Mouse (Mus musculus) neural tube, embryonic 12.5 days (tissue): ENCODE measurements around the gene Fxyd3. TPM values are rescaled to one million over a fixed set of nuclear protein-coding genes. Genes with fewer than 3 reads are reported as not detected.

Experiments used
- ATAC-seq: fragments of 200-750 bp; cut with Nextera tagmentation; 2 replicates; pipeline ENCODE4 v1.8.0; 2017; ENCODE audit warnings: low read depth, mild to moderate bottlenecking, moderate TSS enrichment, moderate library complexity; ENCODE audit not compliant: low FRiP score
- H3K27ac ChIP-seq: fragments of 300-500 bp; sonication (generic); 2 replicates; pipeline ENCODE4 v1.5.1; 2016
- H3K27me3 ChIP-seq: fragments of 300-500 bp; sonication (generic); replicated peaks from 2 replicates; pipeline ENCODE4 v1.6.1; 2016; ENCODE audit warnings: mild to moderate bottlenecking
- H3K36me3 ChIP-seq: fragments of 300-500 bp; sonication (generic); 2 replicates; pipeline ENCODE4 v1.6.1; 2016; ENCODE audit warnings: mild to moderate bottlenecking
- H3K4me1 ChIP-seq: fragments of 300-500 bp; sonication (generic); 2 replicates; pipeline ENCODE4 v1.6.1; 2016
- H3K4me2 ChIP-seq: fragments of 300-500 bp; sonication (generic); replicated peaks from 2 replicates; pipeline ENCODE4 v1.6.1; 2016; ENCODE audit warnings: mild to moderate bottlenecking
- H3K4me3 ChIP-seq: fragments of 300-500 bp; sonication (generic); 2 replicates; pipeline ENCODE4 v1.5.1; 2016
- H3K9ac ChIP-seq: fragments of 300-500 bp; sonication (generic); 2 replicates; pipeline ENCODE4 v1.6.1; 2016; ENCODE audit warnings: mild to moderate bottlenecking
- H3K9me3 ChIP-seq: fragments of 300-500 bp; sonication (generic); 2 replicates; pipeline ENCODE4 v1.6.1; 2016; ENCODE audit warnings: mild to moderate bottlenecking
- WGBS: fragments of 180-500 bp; shearing (Covaris S2); methylation state at CpG from one replicate; pipeline ENCODE4 v1.1.7; 2016; 5-methylcytosine and 5-hydroxymethylcytosine counted together
- polyA plus RNA-seq: library from polyadenylated mRNA; unstranded; fragments of >200 nt; fragmentation: Nextera tagmentation; extraction: Ambion mirVana; gene quantifications from 2 replicates; pipeline ENCODE4 v1.2.1, GENCODE M21; 2016

The Fxyd3 gene
- polyA plus RNA-seq, 1 experiment from 2014 or later, result 7.8 TPM

DNA sequence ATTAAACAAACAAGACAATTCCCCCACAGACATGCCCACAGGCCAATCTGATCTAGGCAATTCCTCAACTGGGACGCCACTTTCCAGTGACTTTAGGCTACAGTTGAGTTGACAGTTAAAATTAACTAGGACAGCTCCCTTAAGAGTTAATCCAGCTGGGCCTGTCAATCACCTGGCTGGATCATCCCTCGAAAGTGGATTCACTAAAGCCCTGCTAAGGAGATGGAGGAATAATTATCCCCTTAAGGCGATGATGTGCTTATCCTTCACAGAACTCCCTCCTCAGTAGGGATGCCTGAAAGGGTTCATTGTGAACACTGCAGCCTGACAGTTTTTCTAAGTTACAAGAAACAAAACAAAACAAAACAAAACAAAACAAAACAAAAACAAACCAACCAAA lies 4.1 kb upstream of the Fxyd3 start:
- WGBS, result 60% methylated on average over 3 of the region's 3 CpGs
- Histone ChIP-seq H3K4me1 (peaks cover 17% of the 10 kb centered on the region; the same call in 1 of the 2 replicates), H3K4me3 (no peak overlapping the region), H3K4me2 (no peak overlapping the region), H3K36me3 (no peaks in the 10 kb centered on the region), H3K27ac (no peak overlapping the region), H3K27me3 (no peaks in the 10 kb centered on the region), H3K9me3 (no peaks in the 10 kb centered on the region), H3K9ac (no peak overlapping the region)
- ATAC-seq, result no peak

DNA sequence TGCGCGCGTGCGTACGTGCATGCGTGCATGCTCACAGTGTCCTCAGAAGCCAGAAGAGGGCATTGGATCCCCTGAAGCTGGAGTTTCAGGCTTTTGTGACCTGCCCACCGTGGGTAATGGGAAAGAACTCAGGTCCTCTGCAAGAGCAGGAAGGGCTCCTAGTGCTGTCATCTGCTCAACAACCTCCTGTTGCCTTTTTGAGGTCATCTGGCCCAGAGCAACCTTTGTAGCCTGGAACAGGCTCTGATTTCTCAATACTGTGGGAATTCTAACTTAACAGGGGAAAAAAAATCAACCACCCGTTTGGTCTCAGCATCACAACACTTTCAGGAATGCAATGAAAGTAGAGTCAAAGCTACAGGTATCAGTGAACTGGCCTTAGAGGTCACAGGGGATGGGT lies 3.2 kb upstream of the Fxyd3 start:
- no peak overlapping the region for H3K9ac ChIP-seq
- H3K27ac ChIP-seq, result no peak overlapping the region
- peaks cover 17% of the 10 kb centered on the region; the same call in 1 of the 2 replicates for H3K4me1 ChIP-seq
- no peak overlapping the region for H3K4me3 ChIP-seq
- ATAC-seq, result no peak
- H3K27me3 ChIP-seq, result no peaks in the 10 kb centered on the region
- WGBS, result 88% methylated on average over 8 of the region's 8 CpGs
- no peaks in the 10 kb centered on the region for H3K9me3 ChIP-seq
- H3K36me3 ChIP-seq, result no peaks in the 10 kb centered on the region
- H3K4me2 ChIP-seq, result no peak overlapping the region

DNA sequence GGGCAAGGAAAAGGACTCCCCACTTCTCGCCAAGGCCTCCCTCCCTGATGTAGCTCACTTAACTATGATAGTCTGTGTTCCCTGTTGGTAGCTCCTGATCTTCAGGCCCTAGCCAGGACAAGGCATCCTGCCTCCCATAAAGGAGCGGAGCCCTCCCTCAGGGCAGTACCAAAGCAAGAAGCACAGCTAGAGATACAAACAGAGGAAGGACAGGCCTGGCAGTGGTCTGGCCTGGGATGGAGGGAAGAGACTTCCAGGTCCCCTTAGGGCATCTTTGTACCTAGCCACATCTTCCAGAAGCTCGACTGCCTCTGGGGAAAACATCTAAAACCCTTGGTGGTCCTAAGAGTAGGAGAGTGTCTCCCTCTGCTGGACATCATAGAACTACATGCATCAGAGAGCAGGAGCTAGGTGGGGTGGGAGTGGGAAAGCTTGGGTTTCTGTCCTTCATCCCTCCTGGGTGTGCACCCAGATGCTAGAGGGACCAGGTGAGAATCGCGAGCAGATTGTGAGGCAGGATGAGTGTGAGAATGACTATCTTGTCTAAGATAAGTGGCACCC lies 1.5 kb upstream of the Fxyd3 start:
- no peak overlapping the region for H3K27ac ChIP-seq
- H3K9me3 ChIP-seq, result no peaks in the 10 kb centered on the region
- peaks cover 14% of the 10 kb centered on the region; the same call in 1 of the 2 replicates for H3K4me1 ChIP-seq
- no peak for ATAC-seq
- H3K36me3 ChIP-seq, result no peaks in the 10 kb centered on the region
- no peak overlapping the region for H3K4me3 ChIP-seq
- H3K4me2 ChIP-seq, result no peak overlapping the region
- H3K9ac ChIP-seq, result no peak overlapping the region
- 44% methylated on average over 5 of the region's 5 CpGs for WGBS
- no peaks in the 10 kb centered on the region for H3K27me3 ChIP-seq

DNA sequence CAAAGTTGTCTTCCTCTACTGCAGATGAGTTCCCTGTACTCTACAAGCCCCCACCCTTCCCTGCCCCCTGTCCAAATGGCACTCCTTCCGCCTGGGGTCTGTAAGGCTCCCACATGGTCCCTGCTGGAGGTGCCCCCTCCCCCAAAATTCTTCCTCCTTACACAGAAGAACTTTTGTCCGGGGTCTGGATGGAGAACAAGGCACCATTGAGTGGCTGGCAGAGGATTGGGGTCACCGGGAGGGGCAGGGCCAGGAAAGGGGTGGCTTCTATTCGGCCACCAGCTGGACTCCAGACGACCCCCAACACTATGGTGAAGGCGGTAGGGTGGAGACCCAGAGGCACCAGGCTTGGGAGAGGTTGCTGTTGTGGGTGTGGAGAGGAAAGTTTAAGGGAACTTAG lies 966 bp upstream of the Fxyd3 start:
- Histone ChIP-seq H3K36me3 (no peaks in the 10 kb centered on the region), H3K9ac (no peak overlapping the region), H3K4me2 (no peak overlapping the region), H3K4me1 (peaks cover 13% of the 10 kb centered on the region; the same call in 1 of the 2 replicates), H3K4me3 (no peak overlapping the region), H3K9me3 (no peaks in the 10 kb centered on the region), H3K27me3 (no peaks in the 10 kb centered on the region), H3K27ac (no peak overlapping the region)
- ATAC-seq, result no peak
- WGBS, result 40% methylated on average over 6 of the region's 6 CpGs

DNA sequence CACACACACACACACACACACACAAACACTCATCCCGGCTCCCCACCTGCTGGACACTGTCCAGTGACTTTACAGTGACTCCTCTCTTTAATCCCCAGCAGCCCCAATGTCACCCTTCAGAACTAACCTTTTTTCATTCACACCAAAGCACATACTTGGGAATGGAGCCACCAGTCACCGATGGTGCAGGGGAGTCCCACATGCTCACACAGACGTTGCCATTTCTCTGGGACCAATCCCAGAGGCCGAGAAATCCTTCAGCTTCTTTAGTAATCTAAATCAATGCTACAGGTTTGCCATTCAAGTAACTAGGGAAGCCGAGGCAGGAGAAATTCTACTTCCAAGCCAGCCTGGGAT lies 1.8 kb downstream of the Fxyd3 start:
- WGBS, result 71% methylated on average over 5 of the region's 5 CpGs
- no peak overlapping the region for H3K4me3 ChIP-seq
- H3K9ac ChIP-seq, result no peak overlapping the region
- no peak overlapping the region for H3K4me2 ChIP-seq
- H3K4me1 ChIP-seq, result peaks cover 13% of the 10 kb centered on the region; the same call in 1 of the 2 replicates
- no peak for ATAC-seq
- H3K9me3 ChIP-seq, result no peaks in the 10 kb centered on the region
- no peak overlapping the region for H3K27ac ChIP-seq
- H3K36me3 ChIP-seq, result no peaks in the 10 kb centered on the region
- H3K27me3 ChIP-seq, result no peaks in the 10 kb centered on the region

DNA sequence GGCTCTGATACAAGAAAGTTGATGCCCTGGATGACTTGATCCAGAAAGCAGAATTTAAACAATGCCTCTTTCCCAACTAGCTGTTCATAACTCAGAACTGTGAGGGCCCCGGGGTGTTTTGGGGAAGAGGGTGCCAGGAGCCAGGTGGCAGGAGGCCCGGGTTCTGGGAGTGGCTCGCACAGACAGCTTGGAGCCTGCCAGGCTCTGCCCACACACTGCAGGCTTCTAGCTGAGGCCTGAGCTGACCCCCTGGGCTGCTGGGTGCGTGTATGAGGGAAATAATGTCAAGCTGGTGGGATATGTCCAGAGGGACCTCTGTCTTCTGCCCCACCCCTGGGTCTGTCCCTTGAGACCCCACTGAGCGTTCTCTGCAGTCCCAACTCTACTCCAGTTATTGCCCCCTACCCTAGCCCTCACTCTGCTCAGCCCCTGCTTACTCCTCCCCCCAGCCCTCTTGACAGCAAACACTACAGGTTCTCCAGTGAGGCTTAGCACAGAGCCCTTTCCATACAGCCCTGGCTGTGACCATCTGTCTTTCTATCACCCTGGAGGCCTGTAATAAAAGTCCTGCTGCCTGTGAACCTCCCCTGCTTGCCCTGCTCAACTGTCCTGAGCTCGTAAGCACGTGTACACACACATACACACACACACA lies 2.3 kb downstream of the Fxyd3 start:
- Histone ChIP-seq H3K27ac (no peak overlapping the region), H3K36me3 (no peaks in the 10 kb centered on the region), H3K9ac (no peak overlapping the region), H3K4me1 (peaks cover 13% of the 10 kb centered on the region; the same call in 1 of the 2 replicates), H3K9me3 (no peaks in the 10 kb centered on the region), H3K4me3 (no peak overlapping the region), H3K27me3 (no peaks in the 10 kb centered on the region), H3K4me2 (no peak overlapping the region)
- ATAC-seq, result peak; percentile 52; the same call in 1 of the 2 replicates
- WGBS, result 52% methylated on average over 7 of the region's 7 CpGs

DNA sequence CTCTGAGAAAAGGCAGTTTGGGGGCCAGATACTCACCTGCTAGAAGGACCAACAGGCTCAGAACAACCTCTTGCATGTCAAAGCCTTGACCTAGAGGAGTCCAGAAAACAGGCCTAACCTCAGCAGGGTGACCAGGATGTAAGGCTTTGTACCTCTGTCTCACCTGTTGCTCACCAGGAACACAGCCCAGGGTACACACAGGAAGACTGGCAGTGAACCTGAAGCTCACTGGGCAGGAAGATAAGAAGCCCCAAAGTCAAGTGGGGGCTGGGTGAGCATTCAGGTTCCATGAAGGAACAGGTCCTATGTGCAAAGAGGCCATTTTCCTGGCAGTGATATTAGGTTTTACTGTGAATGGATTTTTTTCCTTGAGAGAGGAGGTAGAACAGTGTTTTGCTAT lies 3.0 kb downstream of the Fxyd3 start:
- no peak overlapping the region for H3K27ac ChIP-seq
- peaks cover 13% of the 10 kb centered on the region; the same call in 1 of the 2 replicates for H3K4me1 ChIP-seq
- H3K27me3 ChIP-seq, result no peaks in the 10 kb centered on the region
- no peak overlapping the region for H3K4me3 ChIP-seq
- no peaks in the 10 kb centered on the region for H3K9me3 ChIP-seq
- no peaks in the 10 kb centered on the region for H3K36me3 ChIP-seq
- ATAC-seq, result no peak
- H3K9ac ChIP-seq, result no peak overlapping the region
- no peak overlapping the region for H3K4me2 ChIP-seq

DNA sequence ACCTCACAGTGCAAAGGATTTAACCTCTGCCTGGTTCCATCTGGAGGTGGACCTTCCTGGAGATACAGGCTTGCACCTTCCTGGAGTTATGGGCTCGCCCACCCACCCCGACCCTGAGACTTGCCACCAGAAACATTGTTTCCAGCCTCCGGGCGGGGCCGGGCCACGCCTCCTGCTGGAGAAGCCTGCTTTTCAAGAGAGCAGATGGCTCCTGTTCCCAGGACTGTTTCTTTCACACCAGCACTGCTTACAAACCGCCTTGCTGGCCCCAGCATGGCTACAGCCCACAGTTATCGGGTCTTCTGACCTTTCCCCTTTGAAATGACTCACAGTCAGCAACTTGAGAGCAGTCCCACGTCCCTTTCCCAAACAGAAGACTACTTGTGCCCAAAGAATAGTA lies 4.2 kb downstream of the Fxyd3 start:
- no peaks in the 10 kb centered on the region for H3K27me3 ChIP-seq
- no peak overlapping the region for H3K4me3 ChIP-seq
- no peaks in the 10 kb centered on the region for H3K36me3 ChIP-seq
- H3K9ac ChIP-seq, result no peak overlapping the region
- WGBS, result 34% methylated on average over 9 of the region's 9 CpGs
- no peak overlapping the region for H3K27ac ChIP-seq
- H3K4me2 ChIP-seq, result no peak overlapping the region
- no peak for ATAC-seq
- H3K4me1 ChIP-seq, result peaks cover 9% of the 10 kb centered on the region
- H3K9me3 ChIP-seq, result no peaks in the 10 kb centered on the region

DNA sequence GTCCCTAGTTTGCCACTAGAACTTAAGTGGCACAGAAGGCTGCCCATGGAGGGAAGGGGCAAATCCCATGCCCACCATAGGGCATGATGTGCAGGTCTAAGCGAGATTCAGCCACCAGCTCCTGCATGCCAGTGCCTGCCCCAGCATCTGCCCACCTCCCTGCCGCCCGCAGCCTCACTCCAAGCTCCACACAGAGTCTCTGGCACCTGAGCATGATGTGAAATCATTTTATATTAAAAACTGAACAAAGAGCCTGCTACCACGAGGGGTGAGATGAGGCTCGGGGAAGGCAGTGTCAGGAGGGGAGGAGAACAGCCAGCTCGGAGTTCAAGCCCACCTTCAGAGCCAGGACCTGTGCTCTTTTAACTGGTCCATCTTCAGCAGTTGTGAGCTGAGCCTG lies 6.2 kb downstream of the Fxyd3 start:
- Histone ChIP-seq H3K36me3 (no peaks in the 10 kb centered on the region), H3K27ac (no peak overlapping the region), H3K4me2 (no peak overlapping the region), H3K9me3 (no peaks in the 10 kb centered on the region), H3K4me3 (no peak overlapping the region), H3K9ac (no peak overlapping the region), H3K4me1 (peaks cover 8% of the 10 kb centered on the region), H3K27me3 (no peaks in the 10 kb centered on the region)
- no peak for ATAC-seq
- WGBS, result 82% methylated on average over 6 of the region's 6 CpGs

DNA sequence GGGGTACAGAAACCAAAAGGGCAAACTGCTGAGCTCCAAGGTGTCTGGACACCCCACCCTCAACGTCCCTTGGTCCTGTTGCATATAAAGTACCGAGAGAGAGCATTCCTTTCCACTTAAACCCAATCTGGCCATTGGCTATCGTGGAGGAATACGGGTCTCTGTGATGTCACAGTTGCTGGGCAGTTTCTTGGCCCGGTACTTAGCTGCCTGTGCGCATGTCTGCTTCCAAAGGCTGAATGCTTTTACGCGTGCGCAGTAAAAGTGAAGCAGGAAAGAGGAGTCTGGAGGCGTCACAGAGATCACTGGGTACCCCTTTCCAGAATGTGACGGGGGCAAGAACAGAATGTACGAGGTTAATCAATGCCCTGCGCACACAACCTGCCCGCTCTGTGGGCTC lies 7.0 kb downstream of the Fxyd3 start:
- WGBS, result 85% methylated on average over 14 of the region's 14 CpGs

DNA sequence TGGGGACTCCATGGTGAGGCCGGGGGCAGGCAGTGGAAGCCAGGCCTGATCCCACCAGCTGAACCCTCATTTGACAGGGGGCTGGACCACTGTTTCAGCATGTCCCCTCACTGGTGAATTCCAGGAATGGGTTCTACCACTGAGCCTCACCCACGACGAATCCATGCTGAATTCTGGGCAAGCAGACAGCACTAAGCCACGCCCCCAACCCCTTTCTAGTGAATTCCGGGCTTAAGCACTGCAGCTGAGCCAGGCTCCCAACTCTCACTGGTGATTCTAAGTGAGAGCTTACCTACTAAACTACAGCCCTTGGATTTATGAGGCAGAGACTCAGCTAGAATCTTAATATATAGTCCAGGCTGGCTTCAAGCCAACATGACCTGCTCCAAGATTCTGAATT lies 8.7 kb downstream of the Fxyd3 start:
- Histone ChIP-seq H3K36me3 (no peaks in the 10 kb centered on the region), H3K27me3 (no peaks in the 10 kb centered on the region), H3K4me1 (peaks cover 7% of the 10 kb centered on the region), H3K9me3 (no peaks in the 10 kb centered on the region), H3K4me2 (no peak overlapping the region), H3K4me3 (no peak overlapping the region), H3K9ac (no peak overlapping the region), H3K27ac (no peak overlapping the region)
- WGBS, result 46% methylated on average over 5 of the region's 5 CpGs
- ATAC-seq, result no peak

More for the DNA sequence above, 7.0 kb downstream of the Fxyd3 start:
- no peak overlapping the region for H3K4me2 ChIP-seq
- no peaks in the 10 kb centered on the region for H3K9me3 ChIP-seq
- ATAC-seq, result no peak
- H3K4me3 ChIP-seq, result no peak overlapping the region
- no peaks in the 10 kb centered on the region for H3K27me3 ChIP-seq
- no peaks in the 10 kb centered on the region for H3K36me3 ChIP-seq
- H3K4me1 ChIP-seq, result peaks cover 8% of the 10 kb centered on the region
- no peak overlapping the region for H3K9ac ChIP-seq
- no peak overlapping the region for H3K27ac ChIP-seq

DNA sequence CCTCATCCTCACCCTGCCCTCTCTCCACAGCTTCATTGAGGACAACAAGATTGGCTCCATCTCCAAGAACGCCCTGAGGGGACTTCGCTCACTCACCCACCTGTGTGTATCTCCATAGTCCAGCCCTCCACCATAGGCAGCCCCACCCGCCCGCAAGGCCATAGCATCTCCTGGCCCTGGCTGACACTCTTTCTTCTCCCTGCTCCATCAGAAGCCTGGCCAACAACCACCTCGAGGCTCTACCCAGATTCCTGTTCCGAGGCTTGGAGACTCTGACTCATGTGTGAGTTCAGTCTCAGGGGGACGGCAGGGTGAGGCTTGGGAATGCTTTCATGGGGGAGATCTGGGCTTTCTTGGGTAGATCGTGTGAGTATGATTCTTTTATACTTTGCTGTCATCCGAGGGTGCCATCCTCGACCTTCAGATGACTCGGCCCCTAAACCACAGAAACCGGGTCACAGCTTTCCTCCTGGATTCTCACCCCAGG lies 13.4 kb downstream of the Fxyd3 start:
- 87% methylated on average over 12 of the region's 12 CpGs for WGBS
- Histone ChIP-seq H3K4me1 (peaks cover 4% of the 10 kb centered on the region; the same call in 1 of the 2 replicates), H3K4me2 (no peak overlapping the region), H3K36me3 (no peaks in the 10 kb centered on the region), H3K9ac (no peak overlapping the region), H3K27me3 (no peaks in the 10 kb centered on the region), H3K27ac (no peak overlapping the region), H3K4me3 (no peak overlapping the region), H3K9me3 (no peaks in the 10 kb centered on the region)
- no peak for ATAC-seq

DNA sequence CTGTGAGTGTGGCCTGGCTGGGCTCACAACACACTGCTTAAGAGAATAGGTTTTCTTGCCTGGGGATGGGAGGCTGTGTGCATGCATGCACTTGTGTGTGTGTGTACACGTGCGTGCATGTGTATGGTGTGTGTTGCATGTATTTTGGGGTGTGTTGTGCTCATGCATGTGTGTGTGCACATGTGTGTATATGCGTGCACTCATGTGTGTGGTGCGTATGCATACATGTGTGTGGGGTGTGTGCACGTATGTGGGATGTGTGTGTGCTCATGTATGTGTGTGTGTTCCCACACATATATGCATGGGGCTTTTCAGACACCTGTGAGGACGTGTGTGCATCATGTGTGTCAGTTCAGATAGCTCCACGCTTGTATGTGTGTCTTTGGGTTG lies 15.9 kb downstream of the Fxyd3 start:
- no peak overlapping the region for H3K4me3 ChIP-seq
- H3K4me1 ChIP-seq, result peaks cover 5% of the 10 kb centered on the region; the same call in 1 of the 2 replicates
- ATAC-seq, result no peak
- H3K9ac ChIP-seq, result no peak overlapping the region
- no peaks in the 10 kb centered on the region for H3K27me3 ChIP-seq
- no peak overlapping the region for H3K27ac ChIP-seq
- peak overlapping the region; percentile 33 for H3K4me2 ChIP-seq
- 87% methylated on average over 7 of the region's 7 CpGs for WGBS
- H3K36me3 ChIP-seq, result no peaks in the 10 kb centered on the region
- H3K9me3 ChIP-seq, result no peaks in the 10 kb centered on the region
